Mouse (Mus musculus) heart, adult 10 weeks (tissue): ENCODE data around the gene Zfpm1. TPM values are rescaled to one million over a fixed set of nuclear protein-coding genes. Genes with fewer than 3 reads are reported as not detected.

Experiments used
- polyA plus RNA-seq: library from polyadenylated mRNA; stranded (reverse); fragments of 350-450 nt; fragmentation: Illumina TruSeq; extraction: RNeasy Lipid Tissue Mini Kit (QIAGEN cat#74804); gene quantifications from one replicate; pipeline ENCODE4 v1.2.3, GENCODE M21; 2014; ENCODE audit warnings: low read depth, low replicate concordance

Gene Zfpm1
- polyA plus RNA-seq, result 11.5 TPM

DNA sequence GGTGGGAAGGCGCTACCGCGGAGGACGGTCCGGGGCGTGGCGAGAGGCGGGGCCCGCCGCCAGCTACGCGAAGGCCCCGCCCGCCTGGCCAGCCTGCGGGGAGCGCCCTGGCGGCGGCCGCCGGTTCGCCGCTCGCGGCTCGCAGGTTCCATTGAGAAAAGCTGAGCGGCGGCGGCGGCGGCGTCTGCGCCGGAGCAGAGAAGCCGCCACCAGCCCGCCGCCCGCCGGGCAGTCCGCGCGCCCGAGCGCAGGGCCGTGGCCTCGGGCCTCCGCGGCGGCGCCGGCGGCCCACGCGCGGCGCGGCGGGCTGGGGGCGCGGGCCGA lies at the start of gene Zfpm1:
Zfpm1 (plus strand) TSS at position 107 of the 324 bp plus-strand sequence.

GRCm38 (mm10) chr8:122360696-122361416 lies 78.9 kb downstream of the Zfpm1 start, which contains the start of gene Trhr2:
Gene Trhr2 (minus strand): TSS chr8:122360746.

DNA sequence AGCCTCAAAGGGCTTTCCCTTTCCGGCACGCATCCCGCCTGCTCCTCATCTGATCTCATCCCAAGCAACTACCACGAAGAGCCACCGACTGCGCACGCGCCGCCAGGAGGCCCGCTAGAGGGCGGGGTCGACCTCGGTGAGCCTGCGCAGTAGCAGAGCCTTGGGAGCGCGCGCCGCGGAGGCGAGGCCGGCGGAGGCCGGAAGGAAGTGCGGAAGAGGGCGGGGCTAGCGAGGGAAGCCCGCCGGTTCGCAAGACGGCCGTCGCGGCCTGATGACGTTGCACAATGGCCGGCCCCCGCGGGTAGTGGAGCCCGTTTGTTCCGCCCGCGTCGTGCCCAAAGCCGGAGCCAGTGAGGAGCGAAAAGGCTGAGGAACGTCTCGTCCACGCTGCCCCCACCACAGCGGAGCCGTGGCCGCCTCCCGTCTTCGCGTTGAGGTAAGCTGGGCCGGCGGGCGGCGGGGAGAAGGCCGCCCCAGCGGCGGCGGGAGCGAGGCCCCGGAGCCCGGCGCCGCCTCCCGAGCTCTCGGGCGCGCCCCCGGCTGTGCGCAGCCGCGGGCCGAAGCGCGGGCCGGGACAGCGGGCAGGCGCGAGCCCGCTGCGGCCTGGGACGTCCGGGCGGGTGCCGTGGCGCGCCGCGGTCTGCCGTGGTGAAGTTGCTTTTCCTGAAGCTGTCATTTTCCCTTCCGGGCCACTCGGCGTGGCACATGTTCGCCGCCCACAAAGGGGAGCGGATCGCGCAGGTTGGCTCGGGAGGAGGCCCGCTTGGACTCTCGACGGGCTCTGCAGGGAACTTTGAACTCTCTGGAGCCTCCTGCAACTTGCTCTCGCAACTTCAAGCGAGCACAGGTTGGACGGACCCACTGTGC lies 94.7 kb downstream of the Zfpm1 start, which contains the start of gene Zc3h18:
Zc3h18 (plus strand) TSS at position 245 of the 867 bp plus-strand sequence.

Other genes starting within 250 kb of the Zfpm1 start
- gene Trhr2, start 78.6 kb downstream of the Zfpm1 start, polyA plus RNA-seq, result not detected
- gene Zc3h18, start 94.5 kb downstream of the Zfpm1 start, polyA plus RNA-seq, result 20.0 TPM
- gene Il17c, start 139.9 kb downstream of the Zfpm1 start, polyA plus RNA-seq, result not detected
- 57.1 TPM for gene Cyba, start 150.8 kb downstream of the Zfpm1 start, polyA plus RNA-seq
- 5.9 TPM for gene Mvd, start 161.3 kb downstream of the Zfpm1 start, polyA plus RNA-seq
- gene Snai3, start 178.6 kb downstream of the Zfpm1 start, polyA plus RNA-seq, result 4.3 TPM
- 35.8 TPM for gene Rnf166, start 193.9 kb downstream of the Zfpm1 start, polyA plus RNA-seq
- 12.8 TPM for gene Ctu2, start 194.0 kb downstream of the Zfpm1 start, polyA plus RNA-seq